Mouse (Mus musculus): Measurements from ENCODE around the gene Cntnap2. TPM values are rescaled to one million over a fixed set of nuclear protein-coding genes. Genes with fewer than 3 reads are reported as not detected.

The Cntnap2 gene
- polyA plus RNA-seq, 1 experiment from 2014 or later, result 1.7 TPM

GRCm38 (mm10) chr6:47287722-47288121, 2228.6 kb downstream of the Cntnap2 start:
- no peak for ATAC-seq
- Histone ChIP-seq H3K4me3 (ENCODE audit: low read length) (no peak overlapping the region), H3K27ac (ENCODE audit: low read length) (no peak overlapping the region), H3K9me3 (ENCODE audit: control insufficient read depth, low read length) (no peaks in the 10 kb centered on the region), H3K9ac (ENCODE audit: low read depth, low read length) (no peak overlapping the region), H3K27me3 (replicated peaks; ENCODE audit: control insufficient read depth, insufficient read depth, low read length) (no peaks in the 10 kb centered on the region), H3K4me2 (ENCODE audit: low read depth, low read length) (no peak overlapping the region), H3K4me1 (ENCODE audit: control insufficient read depth, insufficient read depth, low read length) (no peaks in the 10 kb centered on the region), H3K36me3 (ENCODE audit: control insufficient read depth, insufficient read depth, low read length) (no peaks in the 10 kb centered on the region)
- 77% methylated on average over 1 of the region's 1 CpGs for WGBS

- no peaks in the 10 kb centered on the region for H3K27me3 ChIP-seq (replicated peaks; ENCODE audit: control insufficient read depth, insufficient read depth, low read length)
- H3K4me1 ChIP-seq (ENCODE audit: control insufficient read depth, insufficient read depth, low read length), result no peaks in the 10 kb centered on the region
- no peak overlapping the region for H3K27ac ChIP-seq (ENCODE audit: low read length)
- H3K4me3 ChIP-seq (ENCODE audit: low read length), result no peak overlapping the region
- H3K9ac ChIP-seq (ENCODE audit: low read depth, low read length), result no peak overlapping the region
- no peak overlapping the region for H3K4me2 ChIP-seq (ENCODE audit: low read depth, low read length)
- no peak for ATAC-seq
- no peaks in the 10 kb centered on the region for H3K9me3 ChIP-seq (ENCODE audit: control insufficient read depth, low read length)
- no peaks in the 10 kb centered on the region for H3K36me3 ChIP-seq (ENCODE audit: control insufficient read depth, insufficient read depth, low read length)
Observed at GRCm38 (mm10) chr6:47291973-47292372, 2232.8 kb downstream of the Cntnap2 start.

GRCm38 (mm10) chr6:47292437-47292836, 2233.3 kb downstream of the Cntnap2 start:
- 70% methylated on average over 3 of the region's 3 CpGs for WGBS
- Histone ChIP-seq H3K36me3 (ENCODE audit: control insufficient read depth, insufficient read depth, low read length) (no peaks in the 10 kb centered on the region), H3K4me2 (ENCODE audit: low read depth, low read length) (no peak overlapping the region), H3K9ac (ENCODE audit: low read depth, low read length) (no peak overlapping the region), H3K27ac (ENCODE audit: low read length) (no peak overlapping the region), H3K9me3 (ENCODE audit: control insufficient read depth, low read length) (no peaks in the 10 kb centered on the region), H3K27me3 (replicated peaks; ENCODE audit: control insufficient read depth, insufficient read depth, low read length) (no peaks in the 10 kb centered on the region), H3K4me3 (ENCODE audit: low read length) (no peak overlapping the region), H3K4me1 (ENCODE audit: control insufficient read depth, insufficient read depth, low read length) (no peaks in the 10 kb centered on the region)
- ATAC-seq, result no peak

- no peak overlapping the region for H3K9ac ChIP-seq (ENCODE audit: low read depth, low read length)
- H3K27ac ChIP-seq (ENCODE audit: low read length), result no peak overlapping the region
- H3K4me2 ChIP-seq (ENCODE audit: low read depth, low read length), result no peak overlapping the region
- H3K4me3 ChIP-seq (ENCODE audit: low read length), result no peak overlapping the region
- WGBS, result 38% methylated on average over 1 of the region's 1 CpGs
- no peak for ATAC-seq
- H3K9me3 ChIP-seq (ENCODE audit: control insufficient read depth, low read length), result no peaks in the 10 kb centered on the region
- no peaks in the 10 kb centered on the region for H3K36me3 ChIP-seq (ENCODE audit: control insufficient read depth, insufficient read depth, low read length)
- H3K27me3 ChIP-seq (replicated peaks; ENCODE audit: control insufficient read depth, insufficient read depth, low read length), result no peaks in the 10 kb centered on the region
- H3K4me1 ChIP-seq (ENCODE audit: control insufficient read depth, insufficient read depth, low read length), result no peaks in the 10 kb centered on the region
Observed at GRCm38 (mm10) chr6:47294433-47294832, 2235.3 kb downstream of the Cntnap2 start.

GRCm38 (mm10) chr6:47304848-47305490, 2245.8 kb downstream of the Cntnap2 start:
- no peaks in the 10 kb centered on the region for H3K9me3 ChIP-seq (ENCODE audit: control insufficient read depth, low read length)
- no peak overlapping the region for H3K9ac ChIP-seq (ENCODE audit: low read depth, low read length)
- ATAC-seq, result no peak
- H3K4me1 ChIP-seq (ENCODE audit: control insufficient read depth, insufficient read depth, low read length), result peaks cover 8% of the 10 kb centered on the region
- no peaks in the 10 kb centered on the region for H3K27me3 ChIP-seq (replicated peaks; ENCODE audit: control insufficient read depth, insufficient read depth, low read length)
- H3K4me2 ChIP-seq (ENCODE audit: low read depth, low read length), result no peak overlapping the region
- no peak overlapping the region for H3K4me3 ChIP-seq (ENCODE audit: low read length)
- 54% methylated on average over 11 of the region's 11 CpGs for WGBS
- H3K27ac ChIP-seq (ENCODE audit: low read length), result no peak overlapping the region
- no peaks in the 10 kb centered on the region for H3K36me3 ChIP-seq (ENCODE audit: control insufficient read depth, insufficient read depth, low read length)

GRCm38 (mm10) chr6:47306065-47306798, 2247.1 kb downstream of the Cntnap2 start:
- peak; percentile 97 for ATAC-seq
- no peaks in the 10 kb centered on the region for H3K9me3 ChIP-seq (ENCODE audit: control insufficient read depth, low read length)
- H3K4me2 ChIP-seq (ENCODE audit: low read depth, low read length), result peak overlapping the region; percentile 9; the same call in 1 of the 2 replicates

GRCm38 (mm10) chr6:47306954-47307353, 2247.8 kb downstream of the Cntnap2 start:
- Histone ChIP-seq H3K4me1 (ENCODE audit: control insufficient read depth, insufficient read depth, low read length) (peaks cover 8% of the 10 kb centered on the region), H3K9ac (ENCODE audit: low read depth, low read length) (no peak overlapping the region), H3K36me3 (ENCODE audit: control insufficient read depth, insufficient read depth, low read length) (no peaks in the 10 kb centered on the region), H3K4me2 (ENCODE audit: low read depth, low read length) (no peak overlapping the region), H3K4me3 (ENCODE audit: low read length) (no peak overlapping the region), H3K27ac (ENCODE audit: low read length) (peak overlapping the region; percentile 82; the same call in 1 of the 2 replicates), H3K9me3 (ENCODE audit: control insufficient read depth, low read length) (no peaks in the 10 kb centered on the region), H3K27me3 (replicated peaks; ENCODE audit: control insufficient read depth, insufficient read depth, low read length) (no peaks in the 10 kb centered on the region)
- ATAC-seq, result no peak
- WGBS, result 69% methylated on average over 12 of the region's 12 CpGs

More at GRCm38 (mm10) chr6:47306065-47306798, 2247.1 kb downstream of the Cntnap2 start:
- H3K4me3 ChIP-seq (ENCODE audit: low read length), result no peak overlapping the region
- H3K27me3 ChIP-seq (replicated peaks; ENCODE audit: control insufficient read depth, insufficient read depth, low read length), result no peaks in the 10 kb centered on the region
- 49% methylated on average over 8 of the region's 8 CpGs for WGBS
- H3K36me3 ChIP-seq (ENCODE audit: control insufficient read depth, insufficient read depth, low read length), result no peaks in the 10 kb centered on the region
- H3K4me1 ChIP-seq (ENCODE audit: control insufficient read depth, insufficient read depth, low read length), result peaks cover 8% of the 10 kb centered on the region
- no peak overlapping the region for H3K9ac ChIP-seq (ENCODE audit: low read depth, low read length)
- peak overlapping the region; percentile 82 for H3K27ac ChIP-seq (ENCODE audit: low read length)

GRCm38 (mm10) chr6:47314507-47315334, 2255.6 kb downstream of the Cntnap2 start:
- Histone ChIP-seq H3K4me3 (ENCODE audit: low read length) (no peak overlapping the region), H3K4me1 (ENCODE audit: control insufficient read depth, insufficient read depth, low read length) (peaks cover 14% of the 10 kb centered on the region; the same call in 1 of the 2 replicates), H3K9me3 (ENCODE audit: control insufficient read depth, low read length) (no peaks in the 10 kb centered on the region), H3K27me3 (replicated peaks; ENCODE audit: control insufficient read depth, insufficient read depth, low read length) (no peaks in the 10 kb centered on the region), H3K4me2 (ENCODE audit: low read depth, low read length) (peak overlapping the region; percentile 25; the same call in 1 of the 2 replicates), H3K36me3 (ENCODE audit: control insufficient read depth, insufficient read depth, low read length) (no peaks in the 10 kb centered on the region), H3K9ac (ENCODE audit: low read depth, low read length) (no peak overlapping the region), H3K27ac (ENCODE audit: low read length) (no peak overlapping the region)
- WGBS, result 55% methylated on average over 15 of the region's 15 CpGs
- no peak for ATAC-seq

- Histone ChIP-seq H3K9me3 (ENCODE audit: control insufficient read depth, low read length) (no peaks in the 10 kb centered on the region), H3K4me3 (ENCODE audit: low read length) (no peak overlapping the region), H3K27ac (ENCODE audit: low read length) (no peak overlapping the region), H3K36me3 (ENCODE audit: control insufficient read depth, insufficient read depth, low read length) (no peaks in the 10 kb centered on the region), H3K9ac (ENCODE audit: low read depth, low read length) (no peak overlapping the region), H3K4me2 (ENCODE audit: low read depth, low read length) (no peak overlapping the region), H3K27me3 (replicated peaks; ENCODE audit: control insufficient read depth, insufficient read depth, low read length) (no peaks in the 10 kb centered on the region), H3K4me1 (ENCODE audit: control insufficient read depth, insufficient read depth, low read length) (peaks cover 15% of the 10 kb centered on the region; the same call in 1 of the 2 replicates)
- 68% methylated on average over 2 of the region's 2 CpGs for WGBS
- no peak for ATAC-seq
Observed at GRCm38 (mm10) chr6:47315454-47315853, 2256.3 kb downstream of the Cntnap2 start.

Data from intestine, embryonic 16.5 days (tissue).